ENCODE assay signal across 30 mouse cellular contexts in genomic region chr9:67718596-67718995, GRCm38 (mm10). TPM values are rescaled to one million over a fixed set of nuclear protein-coding genes. Genes with fewer than 3 reads are reported as not detected.
"Had no signal": no experiment of that assay in that cellular context is flagged by ENCODE, and none has a peak within 500 bp of the region (broad histone marks: within the 10 kb centered on the region; RNA-seq: fewer than 3 reads in every experiment).

No protein-coding gene starts in this region.

- DNase-seq: kidney, adult 18-20 months; kidney, adult 9 months; kidney, postnatal 14 days; kidney, postnatal 4 days; layer of hippocampus, postnatal 36 days; liver; lung, adult 18-20 months; lung, postnatal 10 days; lung, postnatal 4 days; right cerebral cortex, adult 18-20 months; right cerebral cortex, postnatal 14 days; spleen, adult 18-20 months; thymus, adult 2 months; thymus, postnatal 14 days; thymus, postnatal 4 days had no signal

- H3K4me2 ChIP-seq: limb, embryonic 13.5 days; liver, embryonic 12.5 days; liver, embryonic 15.5 days; lung, embryonic 15.5 days; midbrain, embryonic 12.5 days; midbrain, embryonic 15.5 days; neural tube, embryonic 13.5 days; stomach, embryonic 15.5 days had no signal

- H3K27me3 ChIP-seq: limb, embryonic 13.5 days; liver, embryonic 12.5 days; liver, embryonic 15.5 days; lung, embryonic 15.5 days; midbrain, embryonic 12.5 days; midbrain, embryonic 15.5 days; neural tube, embryonic 13.5 days; stomach, embryonic 15.5 days had no signal

- H3K9me3 ChIP-seq: limb, embryonic 10.5 days; limb, embryonic 13.5 days; liver, embryonic 12.5 days; liver, embryonic 15.5 days; lung, embryonic 15.5 days; midbrain, embryonic 12.5 days; midbrain, embryonic 15.5 days; neural tube, embryonic 13.5 days; stomach, embryonic 15.5 days had no signal

- H3K4me3 ChIP-seq: left cerebral cortex, adult 2 months; limb, embryonic 10.5 days; limb, embryonic 13.5 days; liver, embryonic 12.5 days; liver, embryonic 15.5 days; lung, embryonic 15.5 days; midbrain, embryonic 12.5 days; midbrain, embryonic 15.5 days; myocyte; neural tube, embryonic 13.5 days; stomach, embryonic 15.5 days had no signal

- H3K27ac ChIP-seq: limb, embryonic 10.5 days; limb, embryonic 13.5 days; liver, embryonic 12.5 days; liver, embryonic 15.5 days; lung, embryonic 15.5 days; midbrain, embryonic 12.5 days; midbrain, embryonic 15.5 days; neural tube, embryonic 13.5 days; stomach, embryonic 15.5 days had no signal

- H3K9ac ChIP-seq: limb, embryonic 13.5 days; liver, embryonic 12.5 days; liver, embryonic 15.5 days; lung, embryonic 15.5 days; midbrain, embryonic 12.5 days; midbrain, embryonic 15.5 days; neural tube, embryonic 13.5 days; stomach, embryonic 15.5 days had no signal

- H3K36me3 ChIP-seq: limb, embryonic 10.5 days; limb, embryonic 13.5 days; liver, embryonic 12.5 days; liver, embryonic 15.5 days; lung, embryonic 15.5 days; midbrain, embryonic 12.5 days; midbrain, embryonic 15.5 days; neural tube, embryonic 13.5 days; stomach, embryonic 15.5 days had no signal

- ATAC-seq: liver, embryonic 12.5 days; midbrain, embryonic 15.5 days had no signal

- H3K4me1 ChIP-seq: limb, embryonic 10.5 days; limb, embryonic 13.5 days; liver, embryonic 12.5 days; liver, embryonic 15.5 days; lung, embryonic 15.5 days; midbrain, embryonic 15.5 days; neural tube, embryonic 13.5 days; stomach, embryonic 15.5 days had no signal

RNA-seq across cellular contexts. Expression of gene C2cd4b, which starts 40.6 kb away (rescaled TPM):
- total RNA-seq: megakaryocyte progenitor cell, adult 5-6 weeks; megakaryocyte-erythroid progenitor cell, adult 5-6 weeks; monocyte, adult 5-6 weeks; neutrophil, adult 5-6 weeks had no signal
- polyA plus RNA-seq: liver, embryonic 15.5 days; myocyte had no signal
